Mouse (Mus musculus) left cerebral cortex, adult 11 months (tissue): ENCODE data around the gene Ssmem1.

Experiments used
- DNase-seq: peaks from one replicate; pipeline ENCODE4 v3.0.0; 2022; ENCODE audit warnings: low spot score

The Ssmem1 gene

GRCm38 (mm10) chr6:30554621-30555170, 45.0 kb downstream of the Ssmem1 start:
- DNase-seq: no peak

- DNase-seq: no peak
These were observed 46.4 kb downstream of the Ssmem1 start for GRCm38 (mm10) chr6:30556080-30556479.

GRCm38 (mm10) chr6:30559726-30560125, 50.1 kb downstream of the Ssmem1 start:
- DNase-seq: no peak

- no peak for DNase-seq
These were observed 52.5 kb downstream of the Ssmem1 start for GRCm38 (mm10) chr6:30562132-30562531.

GRCm38 (mm10) chr6:30563575-30563974, 53.9 kb downstream of the Ssmem1 start:
- DNase-seq: no peak

GRCm38 (mm10) chr6:30564051-30564450, 54.4 kb downstream of the Ssmem1 start:
- no peak for DNase-seq

- DNase-seq: no peak
These were observed 58.4 kb downstream of the Ssmem1 start, which contains the start of gene Cpa4 for GRCm38 (mm10) chr6:30568069-30568468. Gene Cpa4, plus strand, starts transcription at chr6:30568369.

GRCm38 (mm10) chr6:30569331-30569730, 59.7 kb downstream of the Ssmem1 start:
- no peak for DNase-seq
